Mouse (Mus musculus) layer of hippocampus, adult 11-12 months (tissue): ENCODE data around the gene Npepps.
"Not testable (repeated sequence)": the region's sequence is repeated elsewhere in the genome, so short reads cannot be mapped to it uniquely, and the experiment has no call there.

ENCODE experiments used
- DNase-seq: peaks from one replicate; pipeline ENCODE4 v3.0.0; 2022; ENCODE audit warnings: low spot score

Npepps gene

DNA sequence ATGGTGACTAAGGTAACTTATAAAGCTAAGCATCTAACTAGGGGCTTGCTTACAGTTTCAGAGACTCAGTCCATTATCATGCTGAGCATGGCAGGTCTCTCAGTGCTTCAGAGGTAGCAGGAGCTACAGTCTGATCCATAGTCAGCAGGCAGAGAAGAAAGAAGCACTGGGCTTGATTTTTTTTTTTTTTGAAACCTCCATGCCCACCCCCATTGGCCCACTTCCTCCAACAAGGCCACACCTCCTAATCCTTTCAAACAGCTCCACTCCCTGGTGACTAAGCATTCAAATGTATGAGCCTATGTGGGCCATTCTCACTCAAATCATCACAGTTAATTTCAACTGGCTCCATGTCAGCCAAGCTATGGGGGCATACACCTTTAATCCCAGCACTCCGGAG is 12.3 kb upstream of the Npepps start:
- no peak for DNase-seq

DNA sequence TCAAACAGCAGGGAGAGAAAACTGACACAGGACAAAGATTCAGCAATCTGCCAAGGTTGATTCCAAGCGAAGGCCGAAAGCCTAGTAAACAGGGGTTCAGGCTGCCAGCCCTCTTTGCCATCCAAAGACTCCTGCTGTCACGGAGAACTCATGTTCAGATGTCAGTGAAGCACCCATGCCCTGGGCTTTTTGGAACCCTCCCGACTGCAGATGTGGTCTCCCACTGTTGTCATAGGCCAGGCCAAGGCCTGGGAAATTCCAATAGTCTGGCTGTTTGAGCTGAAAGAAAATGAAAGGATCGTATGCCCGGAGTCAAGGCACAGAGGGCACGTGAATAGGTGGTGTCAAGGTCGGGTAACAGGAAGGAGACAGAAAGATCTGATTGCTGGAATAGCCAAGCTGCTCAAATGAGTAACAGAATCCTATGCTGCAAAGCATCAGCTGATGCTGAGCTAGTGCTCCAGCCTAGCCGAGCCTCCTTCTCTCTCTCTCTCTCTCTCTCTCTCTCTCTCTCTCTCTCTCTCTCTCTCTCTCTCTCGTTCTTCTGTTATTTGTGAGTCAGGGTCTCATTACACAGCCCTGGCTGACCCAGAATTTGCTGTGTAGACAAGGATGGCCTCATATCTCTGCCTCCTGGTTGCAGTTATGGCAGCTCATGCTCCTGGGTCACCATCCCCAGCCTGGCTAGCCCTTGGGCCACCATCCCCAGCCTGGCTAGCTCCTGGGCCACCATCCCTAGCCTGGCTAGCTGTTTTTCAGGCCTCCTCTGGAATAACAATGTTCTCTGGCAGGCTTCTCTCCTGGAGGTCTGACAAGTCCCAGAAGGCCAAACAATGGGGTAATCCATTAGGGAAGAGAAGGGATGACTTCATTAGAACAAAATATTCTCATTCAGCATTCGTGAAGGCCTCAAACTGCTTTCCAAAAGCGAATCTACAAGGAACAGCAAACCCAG is 9.1 kb upstream of the Npepps start:
- peak; percentile 67 for DNase-seq

DNA sequence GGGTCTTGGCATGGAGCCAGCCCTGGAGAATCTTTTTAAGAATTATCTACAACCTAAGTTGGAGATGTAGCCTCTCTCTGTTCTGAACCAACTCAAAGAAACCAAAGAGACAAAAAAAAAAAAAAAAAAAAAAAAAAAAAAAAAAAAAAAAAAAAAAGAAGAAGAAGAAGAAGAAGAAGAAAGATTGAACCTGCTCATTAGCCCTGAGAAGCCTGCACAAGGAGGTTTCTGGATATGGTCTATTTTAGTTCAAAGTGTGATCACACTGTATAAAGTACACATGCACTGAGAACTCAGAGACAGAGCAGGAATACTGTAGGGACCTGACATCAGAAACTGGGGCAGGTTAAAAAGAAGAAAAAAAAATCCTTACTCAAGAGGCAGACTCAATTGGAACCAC is 7.2 kb upstream of the Npepps start:
- no peak for DNase-seq

GRCm38 (mm10) chr11:97286973-97287372 is 6.5 kb upstream of the Npepps start:
- DNase-seq, result no peak

GRCm38 (mm10) chr11:97285852-97286775 is 5.7 kb upstream of the Npepps start:
- DNase-seq, result no peak

- DNase-seq, result no peak
Measured at GRCm38 (mm10) chr11:97284854-97285253, 4.4 kb upstream of the Npepps start.

DNA sequence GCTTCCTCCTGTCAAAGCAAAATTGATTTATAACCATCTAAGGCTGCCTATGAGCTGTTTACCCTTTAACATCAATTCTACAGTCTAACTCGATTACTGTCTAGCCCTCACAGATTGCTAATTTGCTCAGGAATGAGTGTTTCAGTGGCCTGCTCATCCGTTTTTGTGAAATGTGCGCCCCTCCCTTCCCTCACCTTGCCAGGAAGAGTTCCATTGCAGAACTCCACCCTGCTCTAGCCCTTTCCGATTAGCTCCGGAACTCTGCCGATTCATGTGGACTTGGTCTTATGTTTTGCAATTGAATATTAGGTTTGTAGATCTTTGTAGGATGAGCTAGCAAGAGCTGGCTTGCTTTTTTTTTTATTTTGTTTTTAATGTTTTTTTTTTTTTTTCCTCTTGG is 1.7 kb upstream of the Npepps start:
- no peak for DNase-seq

GRCm38 (mm10) chr11:97279405-97280215 is 828 bp downstream of the Npepps start:
- peak; percentile 37 for DNase-seq

DNA sequence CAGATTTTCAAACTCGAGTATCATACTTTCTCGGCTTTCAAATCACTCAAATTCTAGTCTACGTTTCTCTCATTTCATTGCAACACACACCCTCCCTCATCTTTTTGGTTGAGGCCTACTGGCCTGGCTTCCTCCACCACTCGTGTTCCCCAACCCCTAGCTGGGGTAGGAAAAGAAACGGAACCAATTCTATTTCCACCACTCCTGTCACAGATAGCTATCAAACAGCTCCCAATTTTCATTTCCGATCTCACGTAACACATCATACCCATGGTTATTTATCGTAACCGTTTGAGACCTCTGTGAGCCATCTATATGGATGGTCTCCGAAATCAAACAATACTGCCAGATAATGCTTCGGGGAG is 1.4 kb downstream of the Npepps start:
- DNase-seq, result no peak

GRCm38 (mm10) chr11:97278456-97278855 is 2.0 kb downstream of the Npepps start:
- no peak for DNase-seq

DNA sequence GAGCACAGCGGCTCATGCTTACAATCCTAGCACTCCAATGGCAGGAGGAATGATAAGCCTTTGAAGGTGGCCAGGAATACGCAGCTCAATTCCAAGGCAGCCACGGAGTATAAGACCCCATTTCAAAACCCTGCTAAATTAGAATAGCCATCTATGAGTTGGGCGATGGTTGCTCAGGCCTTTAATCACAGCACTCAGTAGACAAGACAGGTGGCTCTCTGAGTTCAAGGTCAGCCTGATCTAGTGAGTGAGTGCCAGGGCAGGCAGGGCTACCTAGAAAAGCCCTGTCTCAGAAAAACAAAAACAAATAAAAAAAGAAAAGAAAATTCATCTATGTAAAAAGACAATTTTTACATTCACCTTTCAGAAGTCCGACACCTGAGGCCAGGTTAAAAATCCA is 3.3 kb downstream of the Npepps start:
- no peak for DNase-seq

DNA sequence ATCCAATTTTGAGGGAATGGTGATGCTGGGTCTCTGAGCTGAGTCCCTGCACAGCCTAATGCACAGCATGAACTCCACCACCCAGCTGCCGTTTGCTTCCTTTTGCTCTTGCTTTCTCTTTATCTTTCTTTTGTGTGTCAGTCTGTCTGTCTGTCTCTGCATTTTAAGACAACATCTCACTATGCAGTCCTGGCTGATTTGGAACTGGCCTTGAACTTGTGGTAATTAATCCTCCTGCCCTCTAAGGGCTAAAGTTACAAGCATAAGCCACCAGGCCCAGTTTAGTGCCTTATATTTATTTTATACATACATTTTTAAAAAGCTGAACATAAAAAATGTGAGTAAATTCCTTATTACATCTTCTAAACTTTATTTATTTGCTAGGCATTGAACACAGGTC is 4.4 kb downstream of the Npepps start:
- no peak for DNase-seq

DNA sequence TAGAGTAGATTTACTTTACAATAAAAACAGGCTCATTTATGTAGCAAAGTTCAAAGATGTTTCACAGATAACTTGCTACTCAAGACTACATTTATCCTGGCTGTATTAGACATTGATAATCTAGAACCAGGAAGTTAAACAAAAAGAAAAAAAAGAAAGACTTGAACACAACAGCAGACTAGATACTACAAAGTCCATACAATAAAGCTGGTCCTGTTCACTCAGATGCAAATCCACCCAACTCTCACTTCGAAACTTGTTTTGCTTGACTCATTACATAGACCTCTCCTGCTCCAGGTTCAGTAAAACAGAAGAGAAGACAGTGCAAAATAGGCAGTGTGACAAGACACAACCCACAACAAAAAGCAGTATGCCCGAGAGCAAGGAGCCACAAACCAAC is 5.1 kb downstream of the Npepps start:
- DNase-seq, result no peak

DNA sequence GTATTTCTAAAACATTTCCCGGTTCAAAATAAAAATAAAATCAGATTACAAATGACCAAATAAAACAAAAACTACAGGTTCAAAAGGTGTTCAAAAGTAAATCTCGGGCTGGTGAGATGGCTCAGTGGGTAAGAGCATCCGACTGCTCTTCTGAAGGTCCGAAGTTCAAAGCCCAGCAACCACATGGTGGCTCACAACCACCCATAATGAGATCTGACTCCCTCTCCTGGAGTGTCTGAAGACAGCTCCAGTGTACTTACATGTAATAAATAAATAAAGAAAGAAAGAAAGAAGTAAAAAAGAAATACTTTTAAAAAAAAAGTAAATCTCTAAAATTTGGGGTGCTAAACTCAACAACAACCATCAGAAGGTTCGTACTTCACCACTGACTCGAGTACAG is 5.5 kb downstream of the Npepps start:
- DNase-seq, result not testable (repeated sequence)

- DNase-seq, result no peak
Measured at GRCm38 (mm10) chr11:97273613-97274012, 6.8 kb downstream of the Npepps start.

DNA sequence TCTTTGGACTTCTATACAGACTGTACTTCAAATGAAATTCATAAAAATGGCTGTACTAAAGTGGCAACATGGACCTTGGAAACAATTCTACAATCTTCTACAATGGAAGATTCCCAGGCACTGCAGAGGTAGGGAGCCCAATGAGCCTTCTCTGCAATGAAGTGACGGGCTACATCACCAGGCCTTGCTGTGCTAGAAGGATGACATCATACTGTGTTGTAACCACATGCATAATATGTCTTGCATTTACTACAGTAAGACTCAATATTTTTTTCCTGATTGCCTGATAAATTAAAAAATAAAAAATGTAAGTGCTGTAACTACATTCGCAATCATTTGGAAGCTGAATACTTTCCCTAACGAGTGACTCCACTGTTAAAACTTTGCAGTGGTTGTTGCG is 7.6 kb downstream of the Npepps start:
- no peak for DNase-seq

DNA sequence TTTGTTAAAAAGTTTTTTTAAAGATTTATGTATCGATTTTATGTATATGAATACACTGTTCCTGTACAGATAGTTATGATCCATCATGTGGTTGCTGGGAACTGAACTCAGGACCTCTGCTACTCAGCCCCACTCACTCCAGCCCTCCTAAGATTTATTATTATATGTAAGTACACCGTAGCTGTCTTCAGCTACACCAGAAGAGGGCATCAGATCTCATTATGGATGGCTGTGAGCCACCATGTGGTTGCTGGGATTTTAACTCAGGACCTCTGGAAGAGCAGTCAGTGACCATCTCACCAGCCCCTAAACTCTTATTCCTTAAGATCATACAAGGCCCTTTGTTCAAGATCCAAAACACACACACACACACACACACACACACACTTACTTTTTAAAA is 10.4 kb downstream of the Npepps start:
- DNase-seq, result not testable (repeated sequence)

DNA sequence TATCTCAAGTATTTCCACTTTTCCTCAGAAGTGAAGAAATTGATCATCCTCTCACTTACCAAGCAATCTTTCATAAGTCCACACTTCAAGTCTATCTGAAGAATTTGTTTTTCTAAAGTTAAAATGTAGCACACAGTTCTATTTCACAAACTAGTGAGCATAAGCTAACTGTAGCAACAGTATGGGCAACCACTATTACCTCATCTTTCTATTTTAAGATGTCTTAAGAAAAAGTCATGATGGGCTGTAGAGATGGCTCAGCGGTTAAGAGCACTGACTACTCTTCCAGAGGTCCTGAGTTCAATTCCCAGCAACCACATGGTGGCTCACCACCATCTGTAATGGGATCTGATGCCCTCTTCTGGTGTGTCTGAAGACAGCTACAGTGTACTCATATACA is 13.9 kb downstream of the Npepps start:
- not testable (repeated sequence) for DNase-seq

DNA sequence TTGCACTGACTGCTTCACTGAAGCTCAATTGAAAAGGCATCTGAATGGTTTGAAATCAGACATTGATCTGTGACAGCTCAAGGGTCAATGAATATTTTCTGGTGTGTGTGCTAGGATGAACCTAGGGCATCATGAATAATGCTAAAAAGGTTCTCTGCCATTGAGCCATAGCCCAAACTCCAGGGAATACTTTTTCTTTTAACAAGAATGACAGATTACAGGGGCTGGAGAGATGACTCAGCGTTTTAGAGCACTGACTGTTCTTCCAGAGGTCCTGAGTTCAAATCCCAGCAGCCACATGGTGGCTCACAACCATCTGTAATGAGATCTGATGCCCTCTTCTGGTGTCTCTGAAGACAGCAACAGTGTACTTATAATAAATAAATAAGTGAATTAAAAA is 30.8 kb downstream of the Npepps start:
- DNase-seq, result not testable (repeated sequence)

DNA sequence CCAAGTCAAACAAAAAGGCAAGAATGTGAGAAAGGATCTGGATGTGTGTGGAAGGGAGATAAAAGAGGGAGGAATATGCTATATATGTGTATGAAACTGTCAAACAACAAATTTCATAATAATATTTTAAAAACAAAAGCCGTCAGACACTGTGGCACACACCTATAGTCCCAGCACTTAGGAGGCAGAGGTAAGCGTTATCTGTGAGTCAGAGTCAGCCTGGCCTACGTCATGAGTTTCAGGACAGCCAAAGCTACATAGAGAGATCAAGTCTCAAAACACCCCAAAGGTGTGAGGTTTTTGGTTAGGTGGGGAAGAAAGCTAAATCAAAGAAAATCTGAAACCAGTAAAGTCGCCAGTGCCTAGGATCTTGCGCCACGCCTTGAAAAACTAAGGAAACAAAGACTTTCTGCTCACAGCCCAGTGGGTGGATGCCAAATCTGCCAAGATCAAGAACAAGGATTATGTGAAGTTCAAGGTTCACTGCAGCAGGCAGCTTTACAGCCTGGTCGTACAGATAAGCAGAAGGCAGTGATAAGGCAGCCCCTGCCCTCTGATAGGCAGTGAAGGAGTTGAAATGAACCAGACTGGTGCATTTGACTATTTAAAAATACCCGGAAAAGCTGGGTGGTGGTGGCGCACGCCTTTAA is 33.8 kb downstream of the Npepps start:
- DNase-seq, result no peak

DNA sequence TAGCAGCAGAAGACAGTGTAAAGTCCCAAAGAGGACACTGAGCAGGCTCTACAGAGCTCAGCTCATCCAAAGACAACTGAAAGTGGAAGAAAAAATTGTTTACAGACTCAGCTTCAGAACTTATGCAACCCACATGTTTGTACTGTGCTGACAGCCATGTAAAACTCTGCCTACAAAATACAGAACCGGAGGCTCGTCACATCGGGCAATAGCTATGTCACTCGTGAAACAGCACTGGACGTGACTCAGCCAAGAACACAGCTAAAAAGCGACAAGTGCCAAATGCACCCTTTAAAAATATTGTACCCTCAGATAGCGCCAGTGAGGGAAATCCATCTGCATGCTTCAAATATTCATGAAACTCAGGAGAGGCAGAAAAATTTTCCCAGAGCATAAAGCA is 39.1 kb downstream of the Npepps start:
- DNase-seq, result no peak

- DNase-seq, result no peak
Measured at GRCm38 (mm10) chr11:97237976-97238375, 42.5 kb downstream of the Npepps start.
